Mouse (Mus musculus) heart, adult 2 months (tissue): ENCODE measurements around the gene Adcy6. TPM values are rescaled to one million over a fixed set of nuclear protein-coding genes. Genes with fewer than 3 reads are reported as not detected.
A peak's percentile ranks its signal among the peaks of the same experiment; 100 is the strongest.
"Not testable (repeated sequence)": the region's sequence is repeated elsewhere in the genome, so short reads cannot be mapped to it uniquely, and the experiment has no call there.

ENCODE experiments used
- DNase-seq, 2 experiments: peaks; one replicate each; pipeline ENCODE4 v3.0.0; 2021
- H3K27ac ChIP-seq: fragments of 200-600 bp; 2 replicates; pipeline ENCODE4 v1.8.1; 2022
- H3K27me3 ChIP-seq: fragments of 200-500 bp; 2 replicates; pipeline ENCODE4 v1.6.1; 2012; ENCODE audit warnings: mild to moderate bottlenecking, low read length, inconsistent platforms, mixed read lengths; ENCODE audit not compliant: control insufficient read depth, insufficient read depth
- H3K36me3 ChIP-seq: fragments of 200-500 bp; 2 replicates; pipeline ENCODE4 v1.6.1; 2012; ENCODE audit warnings: low read length, inconsistent platforms; ENCODE audit not compliant: control insufficient read depth, insufficient read depth
- H3K4me1 ChIP-seq: fragments of 200-500 bp; 2 replicates; pipeline ENCODE4 v1.6.1; 2011; ENCODE audit warnings: low read length; ENCODE audit not compliant: control insufficient read depth, insufficient read depth
- H3K4me3 ChIP-seq: fragments of 200-600 bp; 2 replicates; pipeline ENCODE4 v1.8.1; 2022
- H3K79me2 ChIP-seq: fragments of 200-500 bp; replicated peaks from 2 replicates; pipeline ENCODE4 v1.6.1; 2012; ENCODE audit warnings: mild to moderate bottlenecking, inconsistent platforms, low read length, moderate library complexity, mixed read lengths; ENCODE audit not compliant: control insufficient read depth, insufficient read depth
- H3K9ac ChIP-seq: fragments of 200-500 bp; 2 replicates; pipeline ENCODE4 v1.6.1; 2012; ENCODE audit warnings: low read depth, mild to moderate bottlenecking, control low read depth, inconsistent platforms, low read length, mixed read lengths
- CTCF ChIP-seq: fragments of 200-600 bp; IDR thresholded peaks from 2 replicates; pipeline ENCODE4 v1.8.1; 2022; ENCODE audit warnings: antibody characterized with exemption, mild to moderate bottlenecking, moderate library complexity
- EP300 ChIP-seq: fragments of 200-500 bp; IDR thresholded peaks from 2 replicates; pipeline ENCODE4 v1.6.1; 2011; ENCODE audit warnings: low read depth, low read length, control low read depth; ENCODE audit not compliant: insufficient read depth
- POLR2A ChIP-seq: fragments of 200-500 bp; IDR thresholded peaks from 2 replicates; pipeline ENCODE4 v1.6.1; 2011; ENCODE audit warnings: mild to moderate bottlenecking, low read depth, low read length, control low read depth; ENCODE audit not compliant: insufficient read depth
- WGBS: fragments of 180-500 bp; shearing (Covaris S2); methylation state at CpG from one replicate; pipeline ENCODE4 v1.1.7; 2018; 5-methylcytosine and 5-hydroxymethylcytosine counted together
- intact Hi-C: fragments of 180-260 bp; cut with DNase I; formaldehyde crosslinking; loops from one replicate; pipeline ENCODE4 v1.15.1; 2025
- polyA plus RNA-seq: library from polyadenylated mRNA; depleted of rRNA; stranded (reverse); fragments of >200 nt; gene quantifications from 2 replicates; pipeline ENCODE4 v1.2.3, GENCODE M21; 2012
- total RNA-seq, 2 experiments: library from RNA; stranded (reverse); gene quantifications; 2 replicates each; pipeline ENCODE4 v1.2.3; 2021

Gene Adcy6
- total and polyA plus RNA-seq, 3 experiments = 136 to 220 (median 153) TPM

DNA sequence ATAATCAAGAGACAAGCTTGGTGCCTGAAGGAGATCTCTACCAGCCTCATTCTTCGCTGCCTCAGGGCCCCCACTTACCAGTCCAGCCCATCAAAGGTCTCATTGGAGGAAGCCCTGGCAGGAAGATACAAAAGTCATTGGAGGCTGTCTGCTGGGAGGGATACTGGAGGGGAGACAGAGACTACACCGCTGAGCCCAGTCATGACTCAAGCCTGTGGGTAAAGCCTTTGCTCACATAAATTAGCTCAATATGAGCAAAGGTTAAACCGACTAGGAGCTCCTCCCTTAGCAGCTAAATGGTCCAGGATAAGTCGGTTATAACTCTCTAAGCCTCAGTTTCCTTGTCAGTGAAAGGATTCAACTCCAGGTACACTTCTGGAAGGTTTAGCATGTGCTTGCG, 14.8 kb downstream of the Adcy6 start:
- H3K4me1 ChIP-seq = no peaks in the 10 kb centered on the region
- 86% methylated on average over 5 of the region's 5 CpGs for WGBS

DNA sequence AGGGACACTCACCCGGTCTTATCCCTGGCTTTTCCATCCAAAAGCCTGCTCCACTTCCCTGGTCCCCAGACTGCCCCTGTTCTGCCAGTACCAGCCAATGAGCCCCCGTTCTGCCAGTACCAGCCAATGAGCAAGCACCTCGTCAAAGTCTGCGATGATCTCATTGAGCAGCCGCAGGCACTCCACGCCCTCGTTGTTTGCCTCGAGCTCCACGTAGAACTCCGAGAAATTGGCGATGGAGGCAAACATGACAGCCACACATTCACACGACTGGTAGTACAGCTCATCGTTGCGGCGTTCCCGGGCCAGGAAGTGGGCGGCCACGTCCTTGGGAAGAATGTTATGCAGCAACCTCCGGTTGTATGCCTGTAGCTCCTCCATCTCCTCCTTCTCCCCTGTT, 15.7 kb downstream of the Adcy6 start:
- intact Hi-C loops = no loop called here
- H3K79me2 ChIP-seq = no peaks in the 10 kb centered on the region
- 58% methylated on average over 19 of the region's 19 CpGs for WGBS
- no peaks in the 10 kb centered on the region for H3K4me1 ChIP-seq
- peaks cover 5% of the 10 kb centered on the region; the same call in 1 of the 2 replicates for H3K36me3 ChIP-seq
- H3K27ac ChIP-seq = no peak overlapping the region
- peak in 1 of 2 experiments; percentile 23 for DNase-seq
- no peak overlapping the region for H3K4me3 ChIP-seq
- no peaks in the 10 kb centered on the region for H3K27me3 ChIP-seq
- TF ChIP-seq POLR2A = no peak
- TF ChIP-seq EP300 = no peak
- no peak for TF ChIP-seq CTCF
- no peak overlapping the region for H3K9ac ChIP-seq

More for the DNA sequence above, 14.8 kb downstream of the Adcy6 start:
- Histone ChIP-seq H3K4me3 (no peak overlapping the region), H3K36me3 (peaks cover 8% of the 10 kb centered on the region; the same call in 1 of the 2 replicates), H3K27ac (no peak overlapping the region), H3K27me3 (no peaks in the 10 kb centered on the region), H3K79me2 (no peaks in the 10 kb centered on the region), H3K9ac (no peak overlapping the region)
- peak in 1 of 2 experiments; percentile 14 for DNase-seq
- intact Hi-C loops = no loop called here
- no peak for TF ChIP-seq POLR2A
- no peak for TF ChIP-seq CTCF
- TF ChIP-seq EP300 = no peak

DNA sequence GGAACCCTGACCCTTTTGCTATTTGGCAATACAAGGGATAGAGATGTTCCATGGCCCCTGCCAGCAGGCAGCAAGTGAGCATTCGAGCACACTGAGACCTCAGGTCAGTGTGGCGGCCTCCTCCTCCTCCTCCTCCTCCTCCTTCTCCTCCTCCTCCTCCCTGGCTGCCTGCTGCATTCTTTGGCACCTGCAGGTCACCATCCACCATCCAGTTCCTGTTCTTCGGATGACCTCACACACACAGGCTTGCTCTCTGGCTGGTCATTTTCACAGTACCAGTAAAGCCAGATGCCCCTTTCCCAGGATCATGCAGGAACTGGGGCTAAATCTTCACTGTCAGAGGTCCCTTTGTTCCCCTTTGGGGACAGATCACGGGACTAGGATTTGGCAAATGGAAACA, 18.5 kb downstream of the Adcy6 start:
- peak in 1 of 2 experiments; percentile 22 for DNase-seq
- intact Hi-C loops = no loop called here
- TF ChIP-seq POLR2A = no peak
- no peak for TF ChIP-seq EP300
- TF ChIP-seq CTCF = no peak
- H3K9ac ChIP-seq = no peak overlapping the region
- no peaks in the 10 kb centered on the region for H3K4me1 ChIP-seq
- no peaks in the 10 kb centered on the region for H3K79me2 ChIP-seq
- H3K27ac ChIP-seq = peak overlapping the region; percentile 3; the same call in 1 of the 2 replicates
- H3K36me3 ChIP-seq = peaks cover 5% of the 10 kb centered on the region; the same call in 1 of the 2 replicates
- no peak overlapping the region for H3K4me3 ChIP-seq
- H3K27me3 ChIP-seq = no peaks in the 10 kb centered on the region
- 33% methylated on average over 4 of the region's 4 CpGs for WGBS

DNA sequence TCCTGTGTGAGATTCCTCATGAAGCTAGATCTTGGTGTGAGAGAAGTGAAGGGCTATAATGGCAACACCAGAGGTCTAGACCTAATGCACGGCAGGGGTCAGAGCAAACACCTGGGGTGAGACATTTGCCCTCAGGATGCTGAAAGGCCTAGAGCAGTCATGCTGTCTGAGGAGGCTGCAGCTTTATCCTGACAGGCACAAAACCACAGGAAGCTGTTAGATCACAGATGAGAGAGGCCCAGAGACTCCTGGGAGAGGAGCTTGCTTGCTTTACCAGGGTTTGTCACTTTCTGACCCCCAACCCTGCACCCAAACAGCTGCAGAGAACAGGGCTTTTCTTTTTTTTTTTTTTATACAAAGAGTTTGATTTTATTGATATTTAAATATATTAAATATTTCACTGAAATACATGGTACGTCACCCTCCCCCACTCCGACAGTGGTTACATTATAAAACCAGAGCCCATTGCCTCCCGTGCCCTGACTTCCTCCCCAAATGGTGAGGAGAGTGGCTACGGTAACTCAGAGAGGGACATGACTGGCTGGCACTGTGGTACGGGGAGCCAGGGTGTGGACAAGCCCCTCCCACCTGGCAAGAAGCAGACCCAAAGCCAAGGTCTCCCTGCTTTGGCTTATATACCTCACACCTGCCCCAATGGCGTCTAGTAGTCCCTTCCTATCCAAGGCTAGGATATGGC, 20.1 kb downstream of the Adcy6 start:
- Histone ChIP-seq H3K79me2 (no peaks in the 10 kb centered on the region), H3K4me1 (peaks cover 2% of the 10 kb centered on the region; the same call in 1 of the 2 replicates), H3K36me3 (peaks cover 5% of the 10 kb centered on the region; the same call in 1 of the 2 replicates), H3K4me3 (no peak overlapping the region), H3K27ac (no peak overlapping the region), H3K9ac (no peak overlapping the region), H3K27me3 (no peaks in the 10 kb centered on the region)
- TF ChIP-seq CTCF = no peak
- no peak for TF ChIP-seq POLR2A
- TF ChIP-seq EP300 = no peak
- intact Hi-C loops = no loop called here
- peak in 1 of 2 experiments; percentile 16 for DNase-seq
- WGBS = 53% methylated on average over 7 of the region's 7 CpGs

DNA sequence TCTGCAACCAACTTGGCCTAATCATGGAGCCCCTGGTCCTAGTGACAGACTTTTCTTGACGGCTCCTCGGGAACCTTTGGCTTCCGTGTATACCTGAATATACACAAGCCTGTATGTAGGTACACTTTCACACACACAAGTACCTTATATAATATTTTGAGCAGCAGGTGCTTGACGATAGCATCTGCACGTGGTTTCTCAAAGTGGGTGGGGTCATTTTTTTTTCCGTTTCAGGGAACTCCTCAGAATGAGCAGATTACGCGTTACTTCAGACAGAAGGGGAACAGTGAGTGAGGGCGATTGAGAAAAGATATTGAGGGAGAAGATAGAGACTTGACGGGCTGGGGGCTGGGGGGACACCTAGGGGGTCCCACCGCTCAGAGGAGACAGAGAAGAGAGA, 22.1 kb downstream of the Adcy6 start:
- 69% methylated on average over 11 of the region's 11 CpGs for WGBS
- H3K36me3 ChIP-seq = peaks cover 5% of the 10 kb centered on the region; the same call in 1 of the 2 replicates
- H3K79me2 ChIP-seq = no peaks in the 10 kb centered on the region
- TF ChIP-seq POLR2A (no peak), EP300 (no peak), CTCF (no peak)
- DNase-seq = peak in 1 of 2 experiments; percentile 14
- peaks cover 2% of the 10 kb centered on the region; the same call in 1 of the 2 replicates for H3K4me1 ChIP-seq
- no peak overlapping the region for H3K27ac ChIP-seq
- no peaks in the 10 kb centered on the region for H3K27me3 ChIP-seq
- H3K9ac ChIP-seq = no peak overlapping the region
- intact Hi-C loops = no loop called here
- no peak overlapping the region for H3K4me3 ChIP-seq

DNA sequence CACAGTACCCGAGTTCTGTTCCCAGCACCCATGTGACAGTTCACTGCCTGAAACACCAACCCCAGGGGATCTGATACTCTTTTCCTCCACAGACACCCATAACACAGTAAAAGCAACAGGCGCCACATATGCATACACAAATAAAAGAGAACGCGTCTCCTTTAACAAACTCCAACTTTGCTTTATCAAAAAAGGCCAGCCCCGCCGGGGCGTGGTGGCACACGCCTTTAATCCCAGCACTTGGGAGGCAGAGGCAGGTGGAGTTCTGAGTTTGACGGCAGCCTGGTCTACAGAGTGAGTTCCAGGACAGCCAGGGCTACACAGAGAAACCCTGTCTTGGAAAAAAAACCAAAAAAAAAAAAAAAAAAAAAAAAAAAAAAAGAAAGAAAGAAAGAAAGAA, 23.7 kb downstream of the Adcy6 start:
- H3K9ac ChIP-seq, H3K4me3 ChIP-seq, H3K79me2 ChIP-seq, H3K36me3 ChIP-seq, H3K27me3 ChIP-seq, H3K4me1 ChIP-seq, H3K27ac ChIP-seq, intact Hi-C loops: not testable (repeated sequence)
- WGBS = 68% methylated on average over 9 of the region's 9 CpGs
- DNase-seq = peak in 1 of 2 experiments; percentile 14
